Mouse (Mus musculus) NIH3T3 (cell line): ENCODE data around the gene Nap1l1.
"Not testable (repeated sequence)": the region's sequence is repeated elsewhere in the genome, so short reads cannot be mapped to it uniquely, and the experiment has no call there.

Experiments
- DNase-seq: peaks from one replicate; pipeline ENCODE4 v3.0.0-alpha.2; 2012; ENCODE audit warnings: low read depth

Gene Nap1l1

DNA sequence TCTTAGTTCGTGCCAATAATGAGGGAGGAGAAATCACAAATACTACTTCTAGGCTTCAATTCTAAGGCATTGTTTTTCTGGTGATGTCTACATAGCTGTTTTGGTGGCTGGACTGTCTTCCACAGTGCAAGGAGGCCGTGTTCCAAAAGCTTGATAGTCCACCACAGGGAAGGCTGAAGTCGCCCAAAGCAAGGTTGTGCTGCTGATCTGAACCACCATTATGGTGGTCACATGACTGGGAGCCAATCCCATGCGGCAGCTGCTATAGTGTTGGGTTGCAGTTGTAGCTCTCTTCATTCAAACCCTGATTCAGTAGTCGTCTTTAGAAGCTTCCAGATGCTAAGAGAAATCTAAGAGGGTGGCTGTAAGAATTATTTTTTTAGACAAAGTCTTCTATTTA is 6.6 kb downstream of the Nap1l1 start:
- no peak for DNase-seq

DNA sequence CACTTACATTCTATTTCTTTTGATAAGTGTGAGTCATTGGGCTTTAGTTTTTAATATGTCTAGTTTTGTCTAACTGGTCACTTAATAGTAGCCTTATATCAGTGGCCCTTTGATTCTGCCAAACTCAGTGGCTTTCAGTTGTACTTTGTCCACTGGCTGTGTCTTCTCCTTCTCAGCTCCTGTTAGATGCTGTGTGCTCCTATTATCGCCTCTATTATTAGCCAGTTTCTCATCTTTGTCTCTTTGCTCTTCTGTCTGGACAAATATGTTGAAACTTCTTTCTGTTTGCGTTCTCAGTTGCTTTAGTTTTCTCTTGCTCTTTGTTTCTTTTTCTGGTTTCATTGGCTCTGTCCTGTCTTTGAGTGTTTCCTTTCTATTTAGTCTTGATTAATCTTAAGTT is 9.6 kb downstream of the Nap1l1 start:
- DNase-seq = no peak

DNA sequence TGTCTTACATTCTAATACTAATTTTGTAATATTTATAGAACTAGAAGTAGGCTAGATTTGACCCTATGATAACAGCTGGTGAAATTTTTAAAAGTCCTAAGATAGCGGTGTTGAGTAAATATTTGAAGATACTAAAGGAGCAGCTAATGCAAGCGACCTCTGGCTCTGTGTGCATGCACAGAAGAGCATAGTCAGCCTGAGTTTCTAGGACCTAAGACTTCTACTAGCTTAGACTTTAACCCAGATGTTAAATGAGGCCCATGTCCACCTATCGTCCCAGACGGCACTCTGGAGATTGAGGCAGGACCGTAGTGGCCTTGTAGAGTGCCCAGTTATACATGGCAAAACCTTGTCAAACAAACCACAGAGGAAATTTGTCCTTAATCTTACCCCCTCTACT is 11.1 kb downstream of the Nap1l1 start:
- no peak for DNase-seq

DNA sequence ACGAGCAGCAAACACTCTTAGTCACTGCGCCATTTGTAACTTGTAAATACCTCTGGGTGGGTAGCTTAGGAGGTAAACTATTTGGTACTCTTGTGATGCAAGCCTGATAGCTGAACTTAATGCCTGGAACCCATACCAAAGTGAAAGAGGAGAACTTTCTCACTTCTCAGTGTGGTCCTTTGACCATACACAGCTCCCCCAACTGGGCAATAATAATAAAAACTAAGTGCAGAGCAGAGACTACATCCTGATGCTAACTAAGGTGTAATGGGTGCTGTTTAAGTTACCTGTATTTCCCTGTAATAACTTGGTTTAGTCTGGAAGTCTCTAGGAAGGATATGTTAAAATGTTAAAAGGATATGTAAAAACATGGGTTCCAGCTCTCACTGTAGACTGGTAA is 15.8 kb downstream of the Nap1l1 start:
- DNase-seq = peak; percentile 50

DNA sequence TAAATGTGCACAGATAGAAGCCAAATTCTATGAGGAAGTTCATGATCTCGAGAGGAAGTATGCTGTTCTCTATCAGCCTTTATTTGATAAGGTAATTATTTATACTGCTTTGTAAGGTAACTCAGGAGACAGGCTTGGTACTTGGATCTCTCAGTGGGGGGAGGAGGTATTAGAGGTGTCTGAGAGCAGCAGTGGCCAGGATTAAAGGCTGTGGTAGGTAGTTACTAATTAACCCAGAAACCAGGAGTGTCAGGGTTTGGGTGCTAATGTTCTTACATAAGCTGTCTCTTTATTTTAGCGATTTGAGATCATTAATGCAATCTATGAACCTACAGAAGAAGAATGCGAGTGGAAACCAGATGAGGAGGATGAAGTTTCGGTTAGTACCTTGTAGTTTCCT is 17.1 kb downstream of the Nap1l1 start:
- DNase-seq = not testable (repeated sequence)

DNA sequence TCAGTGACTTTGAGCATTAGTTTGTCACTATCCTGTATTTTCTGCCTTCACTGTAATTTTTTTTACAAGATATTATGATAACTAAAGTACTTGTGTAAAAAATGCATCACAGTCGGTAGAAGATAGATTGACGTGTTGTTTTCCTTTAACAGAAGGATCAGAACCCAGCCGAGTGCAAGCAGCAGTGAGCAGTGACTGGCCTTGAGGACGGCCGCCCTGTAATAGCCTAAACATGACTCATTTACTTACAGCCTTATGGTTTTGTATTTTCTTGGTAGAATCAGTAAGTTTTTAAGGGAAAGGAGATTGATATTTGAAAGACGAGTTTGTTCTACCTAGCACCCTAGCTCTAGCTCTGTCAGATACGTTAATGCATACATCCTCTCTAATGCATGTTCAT is 22.9 kb downstream of the Nap1l1 start:
- no peak for DNase-seq

DNA sequence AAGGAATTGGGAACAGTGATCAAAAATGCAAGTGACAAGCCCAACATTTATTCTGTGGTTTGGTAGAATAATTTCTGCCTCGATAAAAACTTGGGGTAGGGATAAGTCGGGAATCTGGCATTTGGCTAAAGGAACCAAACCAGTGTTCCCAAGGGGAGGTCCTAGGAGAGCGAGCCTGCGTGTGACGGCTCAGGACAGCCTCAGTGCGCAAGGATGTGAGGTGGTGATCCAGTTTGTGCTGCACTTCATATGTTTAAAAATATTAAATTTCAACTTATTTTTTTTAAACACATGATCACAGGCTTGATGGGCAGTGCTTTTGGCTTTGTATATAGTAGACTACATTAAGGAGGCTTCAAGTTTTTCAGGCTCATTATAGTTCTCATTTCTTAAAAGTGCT is 26.9 kb downstream of the Nap1l1 start:
- no peak for DNase-seq

DNA sequence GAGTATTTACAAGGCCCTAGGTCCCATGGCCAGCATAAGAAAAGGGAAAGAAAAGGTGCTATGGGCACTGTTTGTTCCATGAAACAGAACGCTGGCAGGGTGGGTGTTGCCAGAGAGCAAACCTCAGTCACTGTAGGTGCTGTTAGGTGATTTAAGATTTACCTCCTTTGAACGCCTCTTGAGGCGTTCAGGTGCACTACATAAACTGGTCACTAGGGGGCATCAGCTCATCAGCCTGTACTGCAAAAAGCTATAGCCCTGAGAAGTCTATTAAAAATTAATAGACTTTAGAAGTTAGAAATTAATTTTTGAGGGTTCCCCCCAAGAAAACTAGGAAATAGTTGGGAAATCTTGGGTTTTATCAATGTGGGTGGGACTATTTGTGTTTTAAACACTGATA is 30.0 kb downstream of the Nap1l1 start:
- DNase-seq = peak; percentile 92

DNA sequence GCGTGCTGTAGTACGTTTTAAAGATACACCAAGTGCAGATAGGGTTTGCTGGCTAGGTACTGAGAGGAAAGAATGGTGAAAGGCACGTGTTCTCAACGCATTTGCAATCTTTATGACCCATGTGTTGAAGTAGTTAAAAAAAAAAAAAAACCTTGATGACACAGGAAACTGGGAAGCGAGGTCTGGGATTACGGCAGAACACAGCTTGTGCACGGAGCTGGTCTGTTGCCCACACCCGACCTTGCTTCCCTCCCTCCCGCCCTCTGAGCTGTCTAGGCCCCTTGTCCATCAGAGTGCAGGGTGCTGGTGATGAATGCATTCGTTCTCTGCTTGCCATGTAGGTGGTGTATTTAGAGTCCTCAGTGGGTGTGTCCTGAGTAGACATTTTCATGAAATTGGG is 30.7 kb downstream of the Nap1l1 start:
- peak; percentile 36 for DNase-seq

DNA sequence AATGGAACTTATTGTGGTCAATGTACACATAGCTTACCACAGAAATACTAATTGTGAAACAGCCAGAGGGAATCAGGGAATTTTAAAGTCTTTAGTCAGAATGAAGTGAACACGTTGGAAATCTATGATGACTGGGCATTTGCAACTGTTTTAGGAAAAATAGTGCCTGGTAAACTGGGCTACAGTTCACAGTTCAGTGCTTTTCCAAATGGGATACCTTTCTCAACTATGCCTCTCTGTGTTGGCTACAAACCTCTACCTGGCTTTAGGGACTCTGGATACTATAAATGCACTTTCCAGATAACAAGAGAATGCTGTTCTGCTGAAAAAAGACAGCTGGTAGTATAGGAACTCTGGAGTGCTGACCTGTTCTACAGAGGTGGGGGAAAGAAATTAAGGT is 31.6 kb downstream of the Nap1l1 start:
- peak; percentile 40 for DNase-seq

DNA sequence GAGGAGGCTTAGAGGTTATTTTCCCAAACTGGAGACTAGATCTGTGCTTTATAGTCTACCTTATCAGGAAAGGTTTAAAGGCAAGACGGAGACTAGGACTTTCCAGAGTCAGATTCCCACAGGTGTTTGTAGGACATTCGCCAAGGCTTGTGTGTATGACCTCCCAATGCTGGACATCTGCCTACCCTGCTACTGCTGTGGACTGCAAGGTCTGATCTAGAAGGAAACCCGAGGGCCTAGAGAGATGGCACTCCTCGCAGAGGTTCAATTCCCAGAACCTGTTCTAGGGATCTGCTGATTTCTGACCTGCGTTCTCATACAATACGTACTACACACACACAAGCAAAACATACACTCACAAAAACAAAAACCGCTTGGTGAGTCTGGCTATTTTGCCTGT is 32.4 kb downstream of the Nap1l1 start:
- peak; percentile 24 for DNase-seq

DNA sequence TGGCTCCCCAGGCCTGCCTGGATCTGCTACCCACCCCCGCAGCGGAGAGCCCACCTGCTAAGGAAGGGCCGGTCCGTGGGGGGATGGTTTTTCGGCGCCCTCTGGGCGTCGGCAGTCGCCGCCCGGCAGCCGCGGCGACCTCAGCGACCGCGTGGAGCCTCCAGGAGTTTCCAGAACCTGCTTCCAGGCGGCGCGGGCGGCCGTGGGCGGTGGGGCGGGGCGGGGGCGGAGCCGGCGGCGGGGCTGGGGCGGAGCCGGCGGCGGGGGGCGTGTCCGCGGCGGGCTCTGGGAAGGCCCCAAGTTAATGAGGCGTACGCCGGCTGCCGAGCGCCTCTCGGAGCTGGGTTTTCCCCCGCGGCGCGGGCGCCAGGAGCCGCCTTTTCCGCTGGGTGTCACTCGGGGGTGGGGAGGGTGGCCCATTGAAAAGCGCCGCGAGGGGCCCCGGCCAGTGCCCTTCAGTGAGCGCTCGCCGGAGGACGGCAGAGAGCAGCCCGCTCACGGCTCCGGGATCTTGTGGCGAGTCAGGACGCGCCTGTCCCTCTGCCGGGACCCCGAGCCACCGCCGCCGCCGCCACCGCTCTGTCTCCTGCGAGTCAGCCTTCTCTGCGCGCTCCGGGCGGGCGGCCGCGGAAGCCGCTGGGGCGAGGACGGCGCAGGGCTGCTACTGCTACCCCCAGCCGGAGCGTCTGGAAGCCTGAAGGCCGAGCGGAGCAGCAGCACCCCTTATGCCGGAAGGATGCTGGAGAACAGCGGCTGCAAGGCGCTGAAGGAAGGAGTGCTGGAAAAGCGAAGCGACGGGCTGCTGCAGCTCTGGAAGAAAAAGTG is 33.3 kb downstream of the Nap1l1 start, which contains the start of gene Phlda1:
Phlda1 (plus strand) TSS at position 186 of the 825 bp plus-strand sequence.
- peak; percentile 98 for DNase-seq

DNA sequence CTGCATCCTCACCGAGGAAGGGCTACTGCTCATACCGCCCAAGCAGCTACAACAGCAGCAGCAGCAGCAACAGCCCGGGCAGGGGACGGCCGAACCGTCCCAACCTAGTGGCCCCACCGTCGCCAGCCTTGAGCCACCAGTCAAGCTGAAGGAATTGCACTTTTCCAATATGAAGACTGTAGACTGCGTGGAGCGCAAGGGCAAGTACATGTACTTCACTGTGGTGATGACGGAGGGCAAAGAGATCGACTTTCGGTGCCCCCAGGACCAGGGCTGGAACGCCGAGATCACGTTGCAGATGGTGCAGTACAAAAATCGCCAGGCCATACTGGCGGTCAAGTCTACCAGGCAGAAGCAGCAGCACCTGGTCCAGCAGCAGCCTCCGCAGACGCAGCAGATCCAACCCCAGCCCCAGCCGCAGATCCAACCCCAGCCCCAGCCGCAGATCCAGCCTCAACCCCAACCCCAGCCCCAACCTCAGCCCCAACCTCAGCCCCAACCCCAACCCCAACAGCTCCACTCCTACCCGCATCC is 34.0 kb downstream of the Nap1l1 start:
- DNase-seq = no peak

DNA sequence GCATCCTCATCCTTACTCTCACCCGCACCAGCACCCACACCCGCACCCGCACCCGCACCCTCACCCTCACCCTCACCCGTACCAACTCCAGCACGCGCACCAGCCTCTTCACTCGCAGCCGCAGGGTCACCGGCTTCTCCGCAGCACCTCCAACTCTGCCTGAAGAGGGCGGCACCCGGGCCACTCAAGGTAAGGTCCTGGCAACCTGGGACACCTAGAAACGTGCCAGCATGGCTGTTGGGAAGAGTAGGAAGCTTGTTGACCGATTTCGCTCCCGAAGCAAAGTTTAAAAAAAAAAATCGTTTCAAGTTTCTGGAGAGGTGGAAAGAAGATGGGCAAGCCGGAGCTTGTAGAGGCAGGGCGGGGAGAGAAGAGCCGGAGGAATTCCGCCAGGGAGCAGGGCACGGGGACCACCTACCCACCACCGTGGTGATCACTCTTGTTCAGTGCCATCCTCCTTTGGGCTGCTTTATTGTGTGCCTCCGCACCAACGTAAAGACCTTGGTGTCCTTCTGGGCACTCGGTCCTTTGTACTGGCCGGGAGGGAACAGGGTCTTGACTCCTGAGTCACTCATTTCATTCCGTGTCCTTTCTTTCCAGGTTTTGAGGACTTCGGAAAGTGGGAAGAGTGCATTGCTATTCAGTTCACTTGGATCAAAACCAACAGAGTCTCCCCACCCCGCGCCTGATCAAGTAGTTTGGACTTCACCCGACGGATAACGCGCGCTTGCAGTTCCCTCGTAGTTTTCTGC is 34.6 kb downstream of the Nap1l1 start:
- DNase-seq = peak; percentile 80

DNA sequence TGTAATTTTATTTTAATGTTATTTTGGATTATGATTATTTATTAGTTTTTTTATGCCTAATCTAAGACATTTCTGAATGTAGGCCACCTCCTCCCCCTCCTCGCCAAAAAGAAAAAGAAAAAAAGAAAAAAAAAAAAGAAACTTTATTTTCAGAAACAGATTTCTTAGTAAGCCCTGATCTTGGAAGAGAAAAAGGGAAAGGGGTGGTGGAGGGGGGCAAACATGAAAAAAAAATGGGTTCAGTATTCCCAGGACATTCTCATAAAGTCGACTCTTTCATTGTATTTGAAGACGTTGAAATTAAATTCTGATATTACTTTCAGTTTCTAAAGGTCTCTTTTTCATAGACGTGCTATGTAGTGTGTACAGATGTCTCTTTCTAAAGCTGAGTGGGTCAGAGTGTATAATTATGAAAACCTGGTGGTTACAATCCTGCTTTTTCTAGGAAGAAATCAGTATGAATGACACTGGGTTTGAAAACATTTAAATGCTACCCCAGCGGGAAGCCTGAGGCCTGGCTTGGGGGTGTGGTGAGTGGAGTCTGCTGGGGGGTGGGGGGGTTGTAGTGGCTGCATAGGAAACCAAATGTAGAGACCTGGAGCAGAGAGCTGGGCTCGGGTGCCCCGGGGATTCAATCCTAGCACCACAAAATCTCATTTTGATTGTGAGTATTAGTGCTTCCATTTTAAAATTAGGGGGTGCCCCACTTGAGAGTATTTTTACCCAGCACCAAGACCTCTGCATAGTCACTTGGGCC is 35.5 kb downstream of the Nap1l1 start:
- DNase-seq = peak; percentile 56

DNA sequence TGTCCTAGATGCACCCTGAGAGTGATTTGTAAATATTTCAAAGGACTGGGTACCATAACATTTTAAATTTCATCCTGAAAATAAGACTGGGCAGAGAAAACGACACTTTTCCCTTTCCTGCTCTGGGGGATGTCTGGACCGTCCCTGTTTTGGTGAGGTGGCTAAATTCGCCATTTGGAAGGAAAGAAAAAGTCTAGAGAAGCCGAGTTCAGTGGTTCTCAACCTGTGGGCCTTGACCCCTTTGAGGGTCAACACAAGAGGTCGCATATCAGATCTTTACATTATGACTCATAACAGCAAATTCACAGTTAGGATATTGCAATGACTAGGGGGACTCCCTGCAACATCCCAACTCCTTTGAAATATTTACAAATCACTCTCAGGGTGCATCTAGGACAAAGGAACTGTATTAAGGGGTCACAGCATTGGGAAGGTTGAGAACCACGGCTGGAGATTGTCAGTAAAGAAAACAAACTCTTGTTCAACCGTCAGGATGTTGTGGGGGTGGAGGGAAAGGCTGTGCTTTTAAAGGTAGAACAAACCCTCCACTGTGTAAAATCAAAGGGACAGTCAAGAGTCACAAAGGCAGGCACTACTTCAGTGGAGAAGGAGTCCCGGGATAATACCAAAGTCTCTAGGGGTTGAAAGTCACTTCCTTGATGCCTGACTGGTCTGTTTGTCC is 36.2 kb downstream of the Nap1l1 start:
- peak; percentile 31 for DNase-seq

DNA sequence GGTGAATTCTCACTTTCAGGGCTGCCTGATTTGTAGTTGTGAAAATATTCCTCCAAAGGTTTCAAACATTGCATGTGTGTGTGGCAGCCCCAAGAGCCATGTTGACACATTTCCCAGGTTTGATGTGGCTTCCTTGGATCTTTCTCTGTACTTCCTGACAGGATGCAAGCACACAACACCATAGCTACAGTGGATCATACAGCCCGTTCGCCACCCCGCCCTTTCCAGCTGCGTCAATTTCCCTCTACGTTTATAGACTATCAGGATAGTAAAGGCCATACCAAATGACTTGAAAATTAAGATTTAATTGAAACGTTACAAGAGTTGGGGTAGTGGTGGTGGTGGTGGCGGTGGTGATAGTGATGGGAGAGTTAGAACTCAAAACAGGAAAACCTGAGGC is 37.0 kb downstream of the Nap1l1 start:
- DNase-seq = peak; percentile 20

DNA sequence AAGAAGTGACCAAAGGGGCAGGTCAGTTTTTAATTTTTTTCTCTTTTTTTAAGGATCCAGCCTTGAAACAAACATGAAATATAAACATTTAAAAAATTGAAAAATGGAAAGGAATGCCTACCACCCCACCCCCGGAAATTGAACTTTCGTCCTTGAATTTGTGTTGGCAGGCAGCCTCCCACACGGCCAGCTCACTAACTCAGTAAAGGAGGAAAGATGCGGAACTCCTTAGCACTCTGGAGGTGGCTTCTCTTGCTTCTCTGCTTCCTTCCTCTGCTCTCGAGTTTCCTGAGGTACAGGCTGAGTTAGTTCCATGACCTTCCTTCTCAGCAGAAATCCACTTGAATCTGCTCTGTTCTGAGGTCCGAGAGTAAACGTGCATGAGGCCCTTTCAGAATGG is 37.8 kb downstream of the Nap1l1 start:
- peak; percentile 63 for DNase-seq

DNA sequence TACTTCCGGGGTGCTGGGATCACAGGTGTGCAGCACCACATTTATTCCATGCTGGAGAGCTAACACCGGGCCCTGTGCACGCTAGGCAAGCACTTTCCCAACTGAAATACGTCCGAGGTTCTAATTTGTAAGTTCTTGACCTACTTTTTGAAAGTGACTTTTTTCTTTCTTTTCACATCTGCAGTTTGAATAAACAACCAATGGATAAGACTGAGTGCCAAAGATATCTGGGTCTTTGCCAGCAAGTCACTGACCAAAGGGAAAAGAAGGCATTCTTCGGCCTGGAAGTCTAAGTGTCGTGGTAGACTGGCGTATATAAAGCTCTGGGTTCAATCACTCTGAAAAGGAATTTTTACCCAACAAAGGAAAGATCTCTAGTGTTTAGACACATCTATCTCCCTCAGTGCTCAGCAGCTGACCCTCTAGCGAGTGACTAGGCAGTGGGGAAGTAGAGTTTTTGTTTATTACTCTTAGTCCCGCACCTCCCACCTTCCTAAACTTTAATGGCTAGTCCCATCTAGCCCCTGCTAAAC is 39.1 kb downstream of the Nap1l1 start:
- peak; percentile 67 for DNase-seq

DNA sequence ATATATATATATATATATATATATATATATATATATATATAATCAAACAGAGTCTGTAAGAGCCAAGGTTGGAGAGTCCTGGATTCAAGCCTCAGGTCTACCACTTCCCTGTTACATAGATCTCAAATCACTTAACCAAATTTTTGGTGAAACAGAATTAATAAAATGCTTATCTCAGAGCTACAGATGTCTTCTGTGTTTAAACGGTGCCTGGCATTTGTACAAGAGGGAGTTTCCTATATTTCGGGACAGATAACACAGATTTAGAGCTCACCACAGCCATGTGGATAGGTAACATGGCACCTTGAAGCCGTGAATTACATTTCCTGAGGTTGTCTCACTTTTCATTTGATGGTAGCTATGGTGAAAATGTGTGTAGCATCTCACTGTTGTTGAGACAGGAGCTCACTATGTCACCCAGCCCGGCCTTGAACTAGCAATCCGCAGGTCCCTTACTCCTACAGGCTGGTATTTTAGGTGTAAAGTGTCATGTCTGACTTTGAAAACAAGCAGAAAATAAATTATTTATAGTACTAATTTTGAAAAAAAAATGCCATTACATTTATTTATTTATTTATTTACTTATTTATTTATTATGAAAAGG is 41.4 kb downstream of the Nap1l1 start:
- no peak for DNase-seq
